Comparison of ENCODE assay signal across 19 mouse cellular contexts in the genomic region with DNA sequence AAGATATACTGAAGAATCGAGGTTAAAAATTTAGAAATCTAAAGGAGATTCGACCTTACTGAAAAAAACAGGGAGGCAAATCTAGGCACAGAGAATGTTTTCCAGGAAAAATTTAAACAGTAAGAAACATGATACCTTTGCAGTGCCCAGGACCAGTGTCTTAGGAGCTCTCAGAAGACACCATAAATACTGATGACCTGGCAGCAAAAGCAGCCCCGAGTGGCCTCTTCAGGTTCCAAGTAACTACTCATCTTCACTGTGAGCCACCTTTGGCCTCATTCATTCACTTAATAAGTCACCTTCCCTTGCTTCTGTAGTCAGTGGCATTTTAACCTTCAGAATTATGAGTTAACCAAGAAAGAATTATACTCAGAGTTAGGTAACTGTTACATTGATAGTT.
DNase-seq lines count a peak whose midpoint lies in the region; ATAC-seq and TF ChIP-seq lines count a peak whose summit lies in the region.
"Had no signal": no experiment of that assay in that cellular context is flagged by ENCODE, and none has a peak within 500 bp of the region (broad histone marks: within the 10 kb centered on the region; RNA-seq: fewer than 3 reads in every experiment).

No protein-coding gene starts in this region.

- peak; percentile 74 for DNase-seq in kidney, adult 2 months
- no peak for DNase-seq in kidney, postnatal 10 days
- peak; percentile 40 to 45 for DNase-seq in kidney, postnatal 36 days
- no peak for DNase-seq in MN1 (ENCODE audit: low spot score)
- no peak for DNase-seq in thymus, postnatal 10 days (ENCODE audit: low spot score in 2 of 2)
- DNase-seq: adrenal gland, adult 8-10 months; adrenal gland, postnatal 36 days; cerebellum, adult 2 months; cerebellum, postnatal 10 days; gastrocnemius, postnatal 36 days; heart, adult 18-20 months; heart, postnatal 14 days had no signal

- TF ChIP-seq POLR2A in kidney, adult 2 months (IDR thresholded peaks at IDR 0.05; ENCODE audit: low read depth, low read length), result no peak

- no peak for TF ChIP-seq CTCF in kidney, adult 2 months (conservative IDR thresholded peaks at IDR 0.05; ENCODE audit: insufficient read depth, insufficient read length, low read depth, low read length)

- H3K27me3 ChIP-seq in kidney, adult 2 months (replicated peaks; ENCODE audit: control insufficient read depth, insufficient read depth, low read length), result no peaks in the 10 kb centered on the region
- H3K27me3 ChIP-seq in kidney, embryonic 16.5 days (ENCODE audit: insufficient read depth, low read length), result no peaks in the 10 kb centered on the region
- H3K27me3 ChIP-seq: CH12.LX; embryonic facial prominence, embryonic 12.5 days; forebrain, embryonic 15.5 days; heart, embryonic 15.5 days; hindbrain, embryonic 13.5 days had no signal

- no peaks in the 10 kb centered on the region for H3K4me1 ChIP-seq in kidney, adult 2 months (ENCODE audit: control insufficient read depth, insufficient read depth, low read length)
- no peaks in the 10 kb centered on the region for H3K4me1 ChIP-seq in kidney, embryonic 16.5 days (ENCODE audit: insufficient read depth, low read length)
- H3K4me1 ChIP-seq: embryonic facial prominence, embryonic 12.5 days; forebrain, embryonic 15.5 days; heart, embryonic 10.5 days; heart, embryonic 15.5 days; hindbrain, embryonic 13.5 days had no signal

- H3K4me2 ChIP-seq in kidney, embryonic 16.5 days (replicated peaks; ENCODE audit: low read depth, low read length), result no peak overlapping the region
- H3K4me2 ChIP-seq: embryonic facial prominence, embryonic 12.5 days; forebrain, embryonic 15.5 days; heart, embryonic 15.5 days; hindbrain, embryonic 13.5 days had no signal

- H3K36me3 ChIP-seq in kidney, adult 2 months (ENCODE audit: control insufficient read depth, insufficient read depth, low read length), result no peaks in the 10 kb centered on the region
- no peaks in the 10 kb centered on the region for H3K36me3 ChIP-seq in kidney, embryonic 16.5 days (ENCODE audit: insufficient read depth, low read length)
- H3K36me3 ChIP-seq: embryonic facial prominence, embryonic 12.5 days; forebrain, embryonic 15.5 days; heart, embryonic 10.5 days; heart, embryonic 15.5 days; hindbrain, embryonic 13.5 days had no signal

- no peak overlapping the region for H3K27ac ChIP-seq in kidney, adult 2 months (ENCODE audit: insufficient read depth, low read depth, low read length)
- H3K27ac ChIP-seq in kidney, embryonic 16.5 days (ENCODE audit: low read length), result no peak overlapping the region
- H3K27ac ChIP-seq: embryonic facial prominence, embryonic 12.5 days; forebrain, embryonic 15.5 days; heart, embryonic 10.5 days; heart, embryonic 15.5 days; hindbrain, embryonic 13.5 days had no signal

- no peak overlapping the region for H3K4me3 ChIP-seq in kidney, adult 2 months (ENCODE audit: insufficient read depth, low read depth, low read length)
- H3K4me3 ChIP-seq in kidney, embryonic 16.5 days (ENCODE audit: low read length), result no peak overlapping the region
- H3K4me3 ChIP-seq: embryonic facial prominence, embryonic 12.5 days; forebrain, embryonic 15.5 days; heart, embryonic 10.5 days; heart, embryonic 15.5 days; hindbrain, embryonic 13.5 days had no signal

- H3K9ac ChIP-seq in kidney, embryonic 16.5 days (replicated peaks; ENCODE audit: low read length), result no peak overlapping the region
- H3K9ac ChIP-seq: embryonic facial prominence, embryonic 12.5 days; forebrain, embryonic 15.5 days; heart, embryonic 15.5 days; hindbrain, embryonic 13.5 days had no signal

- no peaks in the 10 kb centered on the region for H3K9me3 ChIP-seq in kidney, embryonic 16.5 days (ENCODE audit: low read length)
- H3K9me3 ChIP-seq: embryonic facial prominence, embryonic 12.5 days; forebrain, embryonic 15.5 days; heart, embryonic 10.5 days; heart, embryonic 15.5 days; hindbrain, embryonic 13.5 days had no signal

- WGBS in kidney, adult 2 months, result 32% methylated on average over 3 of the region's 3 CpGs
- 48% methylated on average over 3 of the region's 3 CpGs for WGBS in kidney, embryonic 16.5 days

- ATAC-seq in kidney, embryonic 16.5 days (ENCODE audit: low FRiP score, low TSS enrichment), result peak; percentile 80; the same call in 1 of the 2 replicates
- ATAC-seq: forebrain, embryonic 15.5 days had no signal

Comparison
In these comparisons a context has a peak if more than half of its experiments do, and no peak if none do; other contexts are left out.
1. DNase-seq: peak in kidney, adult 2 months (single experiment) and kidney, postnatal 36 days (2 of 2); none in kidney, postnatal 10 days (single experiment), MN1 (single experiment) and thymus, postnatal 10 days (0 of 2).